Mouse (Mus musculus) urinary bladder, postnatal 25 days (tissue): Measurements from ENCODE around the gene Sun2.

Experiments
- DNase-seq: peaks from one replicate; pipeline ENCODE4 v3.0.0; 2022; ENCODE audit warnings: low spot score

The Sun2 gene

GRCm38 (mm10) chr15:79725190-79725789 is 17.0 kb downstream of the Sun2 start:
- no peak for DNase-seq

- no peak for DNase-seq
Observed at GRCm38 (mm10) chr15:79723439-79723838, 18.9 kb downstream of the Sun2 start.

- DNase-seq, result no peak
Observed at GRCm38 (mm10) chr15:79720796-79721195, 21.5 kb downstream of the Sun2 start.

- no peak for DNase-seq
Observed at GRCm38 (mm10) chr15:79720267-79720666, 22.1 kb downstream of the Sun2 start.

- no peak for DNase-seq
Observed at GRCm38 (mm10) chr15:79716710-79717109, 25.6 kb downstream of the Sun2 start.

GRCm38 (mm10) chr15:79715646-79716045 is 26.7 kb downstream of the Sun2 start:
- no peak for DNase-seq

- no peak for DNase-seq
Observed at GRCm38 (mm10) chr15:79708229-79708822, 34.0 kb downstream of the Sun2 start.

- no peak for DNase-seq
Observed at GRCm38 (mm10) chr15:79706603-79707214, 35.6 kb downstream of the Sun2 start.

- DNase-seq, result no peak
Observed at GRCm38 (mm10) chr15:79697558-79698187, 44.7 kb downstream of the Sun2 start.

GRCm38 (mm10) chr15:79697011-79697410 is 45.3 kb downstream of the Sun2 start:
- no peak for DNase-seq

GRCm38 (mm10) chr15:79696508-79696907 is 45.8 kb downstream of the Sun2 start:
- DNase-seq, result no peak

- no peak for DNase-seq
Observed at GRCm38 (mm10) chr15:79695516-79695915, 46.8 kb downstream of the Sun2 start.

GRCm38 (mm10) chr15:79694512-79694911 is 47.8 kb downstream of the Sun2 start:
- DNase-seq, result no peak

- DNase-seq, result no peak
Observed at GRCm38 (mm10) chr15:79693740-79694139, 48.6 kb downstream of the Sun2 start.

- no peak for DNase-seq
Observed at GRCm38 (mm10) chr15:79692334-79692733, 50.0 kb downstream of the Sun2 start.

- DNase-seq, result peak; percentile 43
Observed at GRCm38 (mm10) chr15:79691023-79691508, 51.3 kb downstream of the Sun2 start.

- DNase-seq, result peak; percentile 89
Observed at GRCm38 (mm10) chr15:79690426-79691022, 51.8 kb downstream of the Sun2 start, which contains the start of gene Gtpbp1. TSS of gene Gtpbp1 (plus strand) at chr15:79690845.

- no peak for DNase-seq
Observed at GRCm38 (mm10) chr15:79689662-79690425, 52.5 kb downstream of the Sun2 start.

- no peak for DNase-seq
Observed at GRCm38 (mm10) chr15:79688268-79688956, 53.9 kb downstream of the Sun2 start.

GRCm38 (mm10) chr15:79687646-79688267 is 54.6 kb downstream of the Sun2 start, which contains the start of gene Josd1:
TSS of gene Josd1 (minus strand) at chr15:79687919.
- peak; percentile 97 for DNase-seq
